Mouse (Mus musculus) embryonic facial prominence, embryonic 15.5 days (tissue): Measurements from ENCODE around the gene Olfr1497. TPM values are rescaled to one million over a fixed set of nuclear protein-coding genes. Genes with fewer than 3 reads are reported as not detected.
"Not testable (repeated sequence)": the region's sequence is repeated elsewhere in the genome, so short reads cannot be mapped to it uniquely, and the experiment has no call there.

ENCODE experiments used
- ATAC-seq: fragments of 200-750 bp; cut with Nextera tagmentation; 2 replicates; pipeline ENCODE4 v1.8.0; 2017; ENCODE audit warnings: low read depth, moderate TSS enrichment; ENCODE audit not compliant: insufficient number of reproducible peaks, low FRiP score, low TSS enrichment
- H3K27ac ChIP-seq: fragments of 300-500 bp; sonication (generic); replicated peaks from 2 replicates; pipeline ENCODE4 v1.5.1; 2015; ENCODE audit warnings: mild to moderate bottlenecking, inconsistent platforms
- H3K27me3 ChIP-seq: fragments of 300-500 bp; sonication (generic); 2 replicates; pipeline ENCODE4 v1.6.1; 2015; ENCODE audit warnings: inconsistent platforms
- H3K36me3 ChIP-seq: fragments of 300-500 bp; sonication (generic); 2 replicates; pipeline ENCODE4 v1.6.1; 2015; ENCODE audit warnings: mild to moderate bottlenecking, inconsistent platforms
- H3K4me1 ChIP-seq: fragments of 300-500 bp; sonication (generic); 2 replicates; pipeline ENCODE4 v1.6.1; 2015; ENCODE audit warnings: inconsistent platforms
- H3K4me2 ChIP-seq: fragments of 300-500 bp; sonication (generic); replicated peaks from 2 replicates; pipeline ENCODE4 v1.6.1; 2015; ENCODE audit warnings: mild to moderate bottlenecking, inconsistent platforms
- H3K4me3 ChIP-seq: fragments of 300-500 bp; sonication (generic); replicated peaks from 2 replicates; pipeline ENCODE4 v1.5.1; 2015; ENCODE audit warnings: mild to moderate bottlenecking, inconsistent platforms
- H3K9ac ChIP-seq: fragments of 300-500 bp; sonication (generic); 2 replicates; pipeline ENCODE4 v1.6.1; 2015; ENCODE audit warnings: inconsistent platforms
- H3K9me3 ChIP-seq: fragments of 300-500 bp; sonication (generic); replicated peaks from 2 replicates; pipeline ENCODE4 v1.6.1; 2016; ENCODE audit warnings: inconsistent platforms
- WGBS: fragments of 180-500 bp; shearing (Covaris S2); methylation state at CpG from one replicate; pipeline ENCODE4 v1.1.7; 2015; 5-methylcytosine and 5-hydroxymethylcytosine counted together
- polyA plus RNA-seq: library from polyadenylated mRNA; unstranded; fragments of >200 nt; fragmentation: Nextera tagmentation; extraction: Ambion mirVana; gene quantifications from 2 replicates; pipeline ENCODE4 v1.2.1, GENCODE M21; 2015

Olfr1497 gene
- polyA plus RNA-seq, result 0.24 TPM in 1 of 2 replicates, not detected in the other

- no peak within 1 kb of the TSS for H3K4me3 ChIP-seq
- H3K9ac ChIP-seq, result no peak within 1 kb of the TSS
- no peak within 1 kb of the TSS for H3K27ac ChIP-seq
- no peak within 1 kb of the TSS for H3K4me2 ChIP-seq
- no peaks in the 10 kb centered on the region for H3K27me3 ChIP-seq
- no peaks in the 10 kb centered on the region for H3K36me3 ChIP-seq
- ATAC-seq, result no peak
- H3K9me3 ChIP-seq, result no peaks in the 10 kb centered on the region
- no peaks in the 10 kb centered on the region for H3K4me1 ChIP-seq
Measured at GRCm38 (mm10) chr19:13798102-13798501, at the start of gene Olfr1497. Olfr1497 (minus strand) TSS chr19:13798202.

GRCm38 (mm10) chr19:13830388-13830787 lies 32.4 kb upstream of the Olfr1497 start, which contains the start of gene Olfr1500:
Olfr1500 (minus strand) TSS chr19:13830488.
- H3K9ac ChIP-seq, result no peak within 1 kb of the TSS
- H3K27ac ChIP-seq, result no peak within 1 kb of the TSS
- no peak within 1 kb of the TSS for H3K4me2 ChIP-seq
- no peaks in the 10 kb centered on the region for H3K4me1 ChIP-seq
- no peaks in the 10 kb centered on the region for H3K36me3 ChIP-seq
- H3K9me3 ChIP-seq, result no peaks in the 10 kb centered on the region
- no peak within 1 kb of the TSS for H3K4me3 ChIP-seq
- no peak for ATAC-seq
- no peaks in the 10 kb centered on the region for H3K27me3 ChIP-seq

DNA sequence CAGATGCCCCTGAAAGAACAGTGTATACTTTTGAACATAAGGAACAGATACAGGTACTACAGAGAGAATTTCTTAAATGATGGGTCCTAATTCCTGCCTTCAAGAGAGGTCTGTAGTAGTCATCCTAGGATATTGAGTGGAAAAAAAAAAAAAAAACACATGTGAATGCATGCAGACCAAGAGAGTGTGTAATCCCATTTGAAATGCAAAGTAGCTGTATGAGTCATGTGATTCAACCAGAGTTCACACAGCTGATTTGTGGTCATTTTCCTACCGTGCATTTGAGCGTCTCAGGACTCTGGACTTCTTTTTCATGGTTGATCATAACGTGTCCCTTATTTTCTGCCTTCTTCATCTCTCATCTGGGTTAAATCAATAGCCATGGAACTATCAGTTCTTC lies 30.4 kb upstream of the Olfr1497 start:
- Histone ChIP-seq H3K4me2 (no peak overlapping the region), H3K4me3 (no peak overlapping the region), H3K9ac (no peak overlapping the region), H3K27me3 (no peaks in the 10 kb centered on the region), H3K9me3 (no peaks in the 10 kb centered on the region), H3K4me1 (no peaks in the 10 kb centered on the region), H3K27ac (no peak overlapping the region), H3K36me3 (no peaks in the 10 kb centered on the region)
- ATAC-seq, result no peak
- WGBS, result 52% methylated on average over 3 of the region's 3 CpGs

DNA sequence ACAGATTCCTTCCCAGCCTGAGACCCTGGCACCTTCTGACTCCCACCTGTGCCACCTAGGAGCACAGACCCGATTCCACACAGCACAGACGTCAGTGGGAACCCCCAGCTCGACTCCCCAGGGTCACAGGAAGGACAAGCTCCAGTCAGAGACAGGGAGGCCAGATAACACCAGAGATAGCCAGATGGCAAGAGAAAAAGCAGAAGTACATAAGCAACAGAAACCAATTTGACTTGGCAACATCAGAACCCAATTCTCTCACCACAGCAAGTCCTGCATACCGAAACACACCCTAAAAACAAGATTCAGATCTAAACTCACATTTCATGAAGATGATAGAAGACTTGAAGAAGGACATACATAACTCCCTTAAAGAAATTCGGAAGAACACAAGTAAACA lies 22.8 kb upstream of the Olfr1497 start:
- Histone ChIP-seq H3K4me3 (no peak overlapping the region), H3K4me2 (no peak overlapping the region), H3K9me3 (no peaks in the 10 kb centered on the region), H3K36me3 (no peaks in the 10 kb centered on the region), H3K27me3 (no peaks in the 10 kb centered on the region), H3K4me1 (no peaks in the 10 kb centered on the region), H3K9ac (no peak overlapping the region), H3K27ac (no peak overlapping the region)
- 53% methylated on average over 5 of the region's 5 CpGs for WGBS
- ATAC-seq, result no peak

GRCm38 (mm10) chr19:13819347-13819746 lies 21.3 kb upstream of the Olfr1497 start, which contains the start of gene Olfr1499:
Olfr1499 (minus strand) TSS chr19:13819447.
- no peak within 1 kb of the TSS for H3K27ac ChIP-seq
- H3K4me2 ChIP-seq, result no peak within 1 kb of the TSS
- no peaks in the 10 kb centered on the region for H3K4me1 ChIP-seq
- H3K4me3 ChIP-seq, result no peak within 1 kb of the TSS
- H3K9me3 ChIP-seq, result no peaks in the 10 kb centered on the region
- H3K9ac ChIP-seq, result no peak within 1 kb of the TSS
- no peak for ATAC-seq
- H3K36me3 ChIP-seq, result no peaks in the 10 kb centered on the region
- H3K27me3 ChIP-seq, result no peaks in the 10 kb centered on the region

DNA sequence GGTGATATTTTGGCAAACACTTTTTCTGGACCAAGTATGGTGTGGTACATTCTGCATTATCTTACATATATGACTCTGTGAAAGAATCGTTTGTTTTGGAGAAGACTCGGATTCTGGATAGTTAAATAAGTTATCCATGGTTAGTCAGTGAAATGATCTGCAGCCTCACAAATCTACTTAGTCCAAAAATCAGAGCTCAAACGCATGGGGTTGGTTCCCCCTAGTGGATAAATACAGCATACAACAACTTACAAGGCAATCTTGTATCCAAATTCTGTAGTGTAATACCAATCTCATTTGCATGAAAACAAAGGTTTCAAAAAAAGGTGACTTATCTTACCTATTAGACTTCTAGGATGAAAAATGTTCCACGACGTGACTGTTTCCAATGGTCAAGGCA lies 20.8 kb upstream of the Olfr1497 start:
- H3K27me3 ChIP-seq, result no peaks in the 10 kb centered on the region
- no peak overlapping the region for H3K4me3 ChIP-seq
- ATAC-seq, result no peak
- no peak overlapping the region for H3K9ac ChIP-seq
- no peak overlapping the region for H3K4me2 ChIP-seq
- H3K27ac ChIP-seq, result no peak overlapping the region
- no peaks in the 10 kb centered on the region for H3K4me1 ChIP-seq
- H3K9me3 ChIP-seq, result no peaks in the 10 kb centered on the region
- 28% methylated on average over 5 of the region's 5 CpGs for WGBS
- H3K36me3 ChIP-seq, result no peaks in the 10 kb centered on the region

DNA sequence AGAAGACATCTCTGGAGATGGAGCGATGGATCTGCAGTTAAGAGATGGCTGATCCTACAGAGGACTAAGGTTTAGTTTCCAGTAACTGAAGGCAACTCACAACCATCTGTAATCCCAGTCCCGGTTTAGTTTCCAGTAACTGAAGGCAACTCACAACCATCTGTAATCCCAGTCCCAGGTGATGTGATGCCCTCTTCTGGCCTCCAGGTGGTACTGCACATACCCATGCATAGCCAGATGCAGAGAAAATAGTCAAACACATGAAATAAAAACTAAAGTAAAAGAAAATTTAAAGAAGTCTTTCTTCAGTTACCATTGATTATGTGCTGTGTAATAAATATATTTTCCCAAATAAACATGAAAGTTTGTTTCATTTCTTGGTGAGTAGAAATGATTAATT lies 14.8 kb upstream of the Olfr1497 start:
- Histone ChIP-seq H3K4me3 (no peak overlapping the region), H3K4me1 (no peaks in the 10 kb centered on the region), H3K9ac (no peak overlapping the region), H3K27me3 (no peaks in the 10 kb centered on the region), H3K36me3 (no peaks in the 10 kb centered on the region), H3K27ac (no peak overlapping the region), H3K9me3 (no peaks in the 10 kb centered on the region), H3K4me2 (no peak overlapping the region)
- no peak for ATAC-seq
- WGBS, result 56% methylated on average over 2 of the region's 2 CpGs

GRCm38 (mm10) chr19:13805486-13805885 lies 7.5 kb upstream of the Olfr1497 start:
- H3K4me1 ChIP-seq, H3K9me3 ChIP-seq, H3K9ac ChIP-seq, H3K4me2 ChIP-seq, H3K27ac ChIP-seq, H3K4me3 ChIP-seq, H3K27me3 ChIP-seq, ATAC-seq, H3K36me3 ChIP-seq: not testable (repeated sequence)
- WGBS, result 60% methylated on average over 1 of the region's 1 CpGs

- Histone ChIP-seq H3K9me3 (no peaks in the 10 kb centered on the region), H3K4me1 (no peaks in the 10 kb centered on the region), H3K36me3 (no peaks in the 10 kb centered on the region), H3K4me3 (no peak within 1 kb of the TSS), H3K4me2 (no peak within 1 kb of the TSS), H3K27ac (no peak within 1 kb of the TSS), H3K9ac (no peak within 1 kb of the TSS), H3K27me3 (no peaks in the 10 kb centered on the region)
- no peak for ATAC-seq
- WGBS, result 85% methylated on average over 1 of the region's 1 CpGs
Measured at GRCm38 (mm10) chr19:13777578-13777977, 20.4 kb downstream of the Olfr1497 start, which contains the start of gene Olfr1496. Olfr1496 (plus strand) TSS chr19:13777878.

GRCm38 (mm10) chr19:13768565-13769276 lies 29.3 kb downstream of the Olfr1497 start:
- H3K4me1 ChIP-seq, result no peaks in the 10 kb centered on the region
- no peak for ATAC-seq
- H3K36me3 ChIP-seq, result no peaks in the 10 kb centered on the region
- no peak overlapping the region for H3K27ac ChIP-seq
- no peak overlapping the region for H3K4me2 ChIP-seq
- no peaks in the 10 kb centered on the region for H3K9me3 ChIP-seq
- no peak overlapping the region for H3K9ac ChIP-seq
- WGBS, result 88% methylated on average over 9 of the region's 9 CpGs
- H3K4me3 ChIP-seq, result no peak overlapping the region
- H3K27me3 ChIP-seq, result no peaks in the 10 kb centered on the region

- no peaks in the 10 kb centered on the region for H3K36me3 ChIP-seq
- H3K4me1 ChIP-seq, result no peaks in the 10 kb centered on the region
- H3K27ac ChIP-seq, result no peak within 1 kb of the TSS
- no peak within 1 kb of the TSS for H3K9ac ChIP-seq
- no peaks in the 10 kb centered on the region for H3K9me3 ChIP-seq
- WGBS, result 67% methylated on average over 3 of the region's 3 CpGs
- H3K27me3 ChIP-seq, result no peaks in the 10 kb centered on the region
- no peak within 1 kb of the TSS for H3K4me2 ChIP-seq
- ATAC-seq, result no peak
- no peak within 1 kb of the TSS for H3K4me3 ChIP-seq
Measured at GRCm38 (mm10) chr19:13764306-13764705, 33.7 kb downstream of the Olfr1497 start, which contains the start of gene Olfr1495. Olfr1495 (plus strand) TSS chr19:13764606.

DNA sequence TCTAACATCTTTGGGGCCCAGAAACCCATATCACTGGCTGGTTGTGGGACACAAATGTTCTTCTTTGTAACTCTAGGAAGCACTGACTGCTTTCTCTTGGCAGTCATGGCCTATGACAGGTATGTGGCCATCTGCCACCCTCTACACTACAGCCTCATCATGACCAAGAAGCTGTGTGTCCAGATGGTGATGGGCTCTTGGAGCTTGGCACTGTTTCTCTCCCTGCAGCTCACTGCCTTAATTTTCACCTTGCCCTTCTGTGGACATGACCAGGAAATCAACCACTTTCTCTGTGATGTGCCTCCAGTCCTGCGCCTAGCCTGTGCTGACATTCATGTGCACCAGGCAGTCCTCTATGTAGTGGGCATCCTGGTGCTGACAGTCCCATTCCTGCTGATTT lies 48.6 kb downstream of the Olfr1497 start:
- 92% methylated on average over 1 of the region's 1 CpGs for WGBS

More for the DNA sequence above, 48.6 kb downstream of the Olfr1497 start:
- Histone ChIP-seq H3K4me1 (no peaks in the 10 kb centered on the region), H3K27ac (no peak overlapping the region), H3K4me3 (no peak overlapping the region), H3K27me3 (no peaks in the 10 kb centered on the region), H3K9me3 (no peaks in the 10 kb centered on the region), H3K4me2 (no peak overlapping the region), H3K36me3 (no peaks in the 10 kb centered on the region), H3K9ac (no peak overlapping the region)
- ATAC-seq, result no peak
